Mouse (Mus musculus) embryo, embryonic 11 days (tissue): ENCODE data around the gene F10.

Experiments used
- DNase-seq: peaks from one replicate; pipeline ENCODE4 v3.0.0-alpha.2; 2015

The F10 gene

DNA sequence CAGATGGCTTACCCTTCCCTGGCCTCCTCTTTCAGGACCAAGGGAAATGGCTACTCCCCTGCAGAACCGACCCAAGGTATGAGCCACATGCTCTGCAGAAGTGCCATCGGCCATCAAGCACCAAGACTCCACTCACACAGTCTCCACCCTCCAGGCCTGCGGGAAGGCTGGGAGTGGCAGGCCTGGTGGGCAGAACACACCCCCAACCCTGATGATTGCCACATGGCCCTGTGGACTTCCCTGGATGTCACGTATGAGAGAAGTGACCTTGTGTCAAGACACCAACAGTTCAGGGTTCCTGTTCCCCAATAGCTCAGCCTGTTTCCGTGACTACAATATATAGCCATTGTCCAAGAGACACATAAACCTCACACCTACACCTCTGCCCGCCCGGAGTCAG lies at the start of gene F10:
Gene F10 (plus strand): TSS at position 294 of the 400 bp plus-strand sequence.
- no peak for DNase-seq

DNA sequence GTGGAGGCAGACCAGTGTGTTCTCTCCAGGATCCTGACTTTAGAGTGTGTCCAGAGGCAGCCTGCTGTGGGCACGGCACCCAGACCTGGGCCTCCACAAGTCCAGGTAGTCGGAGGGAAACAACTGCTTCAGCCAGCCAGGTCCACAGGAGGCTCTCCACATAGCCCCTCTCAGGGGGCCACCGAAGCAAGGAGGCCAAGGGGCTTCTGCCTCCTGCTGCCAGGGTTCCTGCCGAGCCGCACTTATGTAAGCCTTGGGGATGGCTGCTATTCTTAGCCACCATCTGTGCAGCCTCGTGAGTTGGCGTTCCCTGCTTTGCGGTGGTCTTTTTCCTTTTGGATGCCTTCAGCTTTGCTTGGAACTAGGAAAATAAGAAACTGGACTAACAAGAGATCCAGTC lies 49.5 kb upstream of the F10 start:
- no peak for DNase-seq

DNA sequence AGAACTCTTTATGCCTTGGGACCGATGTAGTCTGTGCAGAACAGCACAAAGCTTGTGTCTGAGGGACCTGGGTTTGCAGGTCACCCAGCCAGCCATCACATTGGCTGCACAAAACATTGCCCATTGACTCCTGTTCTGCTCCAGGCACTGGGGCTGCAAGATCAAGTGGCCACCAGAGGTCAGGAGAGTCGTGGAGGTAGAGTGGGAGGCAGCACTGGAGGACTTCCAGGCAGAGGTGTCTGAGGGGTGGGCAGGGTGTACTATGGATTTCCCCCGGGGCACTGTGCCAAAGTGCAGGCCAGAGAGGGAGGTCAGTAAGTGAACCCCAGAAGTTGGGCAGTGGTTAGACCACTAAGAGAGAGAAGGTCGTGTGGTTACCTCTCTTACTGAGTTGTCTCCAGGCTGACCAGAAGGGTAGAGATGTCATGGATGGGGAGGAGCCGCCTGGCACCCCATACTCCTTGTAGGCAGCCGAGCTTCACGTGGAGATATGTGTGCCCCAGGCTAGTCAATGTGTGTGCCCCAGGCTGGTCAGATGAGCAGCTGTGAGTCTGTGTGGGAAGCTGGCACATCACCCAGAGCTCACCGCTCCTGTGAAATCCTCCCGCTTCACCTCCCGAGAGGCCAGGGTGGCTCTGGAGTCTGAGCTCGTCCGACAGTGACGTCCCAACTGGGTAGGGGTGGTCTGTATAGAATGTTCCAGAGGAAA lies 48.2 kb upstream of the F10 start:
- DNase-seq = no peak

DNA sequence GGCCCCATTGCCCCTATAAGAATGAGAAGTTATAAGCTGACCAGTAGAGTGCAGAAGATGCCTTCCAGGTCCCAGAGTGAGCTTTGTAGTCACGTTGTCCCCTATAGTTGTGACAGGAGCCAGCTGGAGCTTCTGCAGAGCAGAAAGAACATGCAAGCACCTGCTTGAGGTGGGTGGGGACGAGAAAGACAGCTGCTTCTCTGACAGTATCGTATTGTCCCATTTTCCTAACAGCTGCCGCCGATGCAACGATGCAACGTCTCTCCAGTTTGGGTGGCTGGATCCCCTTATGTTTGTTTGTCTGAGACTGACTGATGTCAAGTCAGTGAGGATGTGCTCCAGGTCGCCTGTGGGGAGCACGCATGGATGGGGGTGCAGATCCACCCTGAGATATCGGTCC lies 45.7 kb upstream of the F10 start:
- DNase-seq = no peak

DNA sequence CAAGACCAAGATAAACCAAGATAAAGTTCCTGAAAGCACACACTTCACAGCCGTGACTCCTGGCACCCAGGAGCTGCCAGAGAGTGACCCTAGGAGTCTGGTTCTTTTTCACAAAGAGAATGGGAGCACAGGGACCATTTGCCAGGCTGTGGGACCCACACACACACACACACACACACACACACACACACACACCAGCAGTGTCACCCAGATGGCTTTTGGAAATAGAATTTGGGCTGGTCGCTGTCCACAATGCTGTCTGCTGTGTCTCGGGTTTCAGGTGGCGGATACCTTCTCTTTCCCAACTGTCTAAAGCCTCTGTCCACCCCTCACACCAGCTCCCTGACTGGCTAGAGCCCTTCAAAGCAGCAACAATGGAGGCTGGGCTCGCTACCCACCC lies 42.6 kb upstream of the F10 start:
- DNase-seq = no peak

DNA sequence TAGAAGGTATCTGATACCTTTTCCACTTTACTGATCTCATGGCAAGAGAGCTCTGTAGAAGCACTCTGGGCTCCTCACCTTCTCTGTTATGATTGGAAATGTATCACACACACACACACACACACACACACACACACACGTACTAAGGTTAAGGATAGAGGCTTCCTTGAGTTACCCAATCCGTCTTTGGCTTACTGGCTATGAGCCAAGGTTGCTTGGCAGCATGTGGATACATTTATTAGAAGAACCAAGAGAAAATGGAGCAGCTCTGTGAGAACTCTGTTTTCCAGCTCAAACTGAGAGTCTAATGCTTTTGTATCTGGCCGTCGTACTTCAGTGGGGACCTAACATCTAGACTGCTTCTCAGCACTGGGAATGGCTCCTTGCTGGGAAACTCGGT lies 41.6 kb upstream of the F10 start:
- DNase-seq = no peak

DNA sequence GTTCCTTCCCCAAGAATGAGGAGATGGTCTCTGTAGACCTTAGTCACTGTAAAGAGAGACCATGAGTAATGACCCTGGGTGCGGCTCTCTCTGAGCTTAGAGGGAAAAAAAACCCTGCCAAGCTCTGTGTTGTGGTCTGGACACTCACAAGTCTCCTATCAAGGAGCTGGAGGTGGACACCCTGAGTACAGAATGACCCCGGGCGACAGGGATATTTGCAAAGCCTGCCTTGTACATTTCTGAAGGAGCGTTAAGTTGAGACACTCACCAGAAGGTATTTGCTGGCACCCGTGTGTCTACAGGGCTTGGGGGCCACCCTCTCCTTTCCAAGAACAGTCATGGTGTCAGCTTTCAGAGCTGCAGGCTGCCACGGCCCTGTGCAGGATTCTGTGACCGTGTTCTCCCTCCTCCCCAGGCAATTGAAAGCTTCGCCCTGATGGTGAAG lies 40.3 kb upstream of the F10 start:
- peak; percentile 38 for DNase-seq

DNA sequence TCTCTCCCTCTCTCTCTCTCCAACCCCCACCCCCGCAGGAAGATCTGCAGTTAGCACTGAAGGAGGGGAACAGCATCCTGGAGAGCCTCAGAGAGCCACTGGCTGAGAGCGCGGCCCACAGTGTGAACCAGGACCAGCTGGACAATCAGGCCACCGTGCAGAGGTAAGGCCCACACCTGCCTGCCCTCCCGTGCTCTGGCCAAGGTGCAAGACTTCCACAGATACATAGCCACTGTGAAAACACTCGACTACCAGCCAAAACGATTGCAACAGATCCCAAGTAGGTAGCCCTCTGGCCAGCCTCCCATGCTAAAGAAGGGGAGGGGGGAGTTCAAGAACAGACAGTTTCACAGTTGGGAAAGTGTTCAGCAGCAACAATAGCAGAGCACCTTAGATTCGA lies 38.8 kb upstream of the F10 start:
- no peak for DNase-seq

DNA sequence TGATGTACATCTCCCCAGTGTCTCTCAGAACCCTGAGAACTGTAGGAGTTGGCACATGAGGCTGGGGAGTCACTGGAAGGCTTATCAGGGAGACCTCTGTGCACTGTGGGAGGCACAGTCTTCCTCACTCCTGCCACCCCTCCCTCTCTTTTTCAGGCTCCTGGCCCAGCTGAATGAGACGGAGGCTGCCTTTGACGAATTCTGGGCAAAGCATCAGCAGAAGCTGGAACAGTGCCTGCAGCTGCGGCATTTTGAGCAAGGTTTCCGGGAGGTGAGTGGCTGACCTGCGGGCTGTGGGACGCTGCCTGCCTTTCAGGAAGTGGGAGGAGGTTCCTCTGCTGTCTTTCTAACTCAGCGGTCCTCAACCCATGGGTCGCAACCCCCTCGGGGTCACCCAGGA lies 37.3 kb upstream of the F10 start:
- no peak for DNase-seq

DNA sequence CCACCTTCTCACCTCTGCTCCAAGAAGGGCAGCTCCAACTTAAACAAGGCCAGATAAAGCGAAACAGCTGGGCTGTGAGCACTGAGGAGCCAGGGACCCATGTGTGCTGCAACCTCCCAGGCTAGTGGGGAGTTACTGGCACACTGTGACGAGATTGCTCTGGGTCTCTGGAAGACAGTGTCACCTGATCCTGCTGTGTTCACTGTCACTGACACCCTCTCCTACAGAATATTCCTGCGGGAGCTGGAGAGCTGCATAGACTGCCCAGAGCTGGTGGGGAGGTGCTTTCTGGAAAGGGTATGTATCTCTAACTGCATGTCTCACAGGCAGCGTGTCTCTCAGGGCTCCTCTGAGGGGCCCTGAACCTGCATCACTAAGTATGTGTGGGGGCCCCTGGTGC lies 29.6 kb upstream of the F10 start:
- no peak for DNase-seq

DNA sequence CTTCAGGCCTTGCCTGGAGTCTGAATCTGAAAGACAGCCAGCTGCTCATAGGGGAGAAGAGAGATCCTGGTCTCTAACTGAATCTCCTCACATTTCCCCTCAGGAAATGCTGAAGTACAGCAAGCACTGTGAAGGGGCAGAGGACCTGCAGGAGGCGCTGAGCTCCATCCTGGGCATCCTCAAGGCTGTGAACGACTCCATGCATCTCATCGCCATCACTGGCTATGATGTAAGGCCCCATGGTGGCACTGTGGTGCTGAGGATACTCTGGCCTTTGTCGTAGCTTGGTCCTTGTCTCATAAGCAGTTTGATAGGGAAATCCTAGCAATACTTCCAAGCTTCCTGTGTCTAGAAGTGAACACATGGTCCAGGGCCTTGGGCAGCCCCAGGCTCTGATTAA lies 26.8 kb upstream of the F10 start:
- DNase-seq = no peak

DNA sequence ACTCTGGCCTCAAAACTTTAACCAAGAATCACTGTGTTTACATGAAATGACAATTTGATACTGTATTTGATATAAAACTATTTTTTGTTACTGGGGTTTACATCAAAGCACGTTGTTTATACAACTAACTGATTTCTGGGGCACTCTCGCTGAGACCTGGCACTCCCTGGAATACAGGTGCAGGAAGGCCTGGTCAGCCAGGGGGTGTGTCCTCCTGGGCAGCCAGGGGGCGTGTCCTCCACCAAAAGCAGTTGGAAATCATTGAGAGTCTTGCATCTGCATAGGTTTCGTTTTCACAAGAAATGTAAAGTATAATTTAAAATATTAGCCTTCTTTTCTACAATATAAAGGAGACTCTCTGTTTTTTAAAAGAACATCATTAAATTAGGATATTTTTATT lies 17.5 kb upstream of the F10 start:
- DNase-seq = no peak

DNA sequence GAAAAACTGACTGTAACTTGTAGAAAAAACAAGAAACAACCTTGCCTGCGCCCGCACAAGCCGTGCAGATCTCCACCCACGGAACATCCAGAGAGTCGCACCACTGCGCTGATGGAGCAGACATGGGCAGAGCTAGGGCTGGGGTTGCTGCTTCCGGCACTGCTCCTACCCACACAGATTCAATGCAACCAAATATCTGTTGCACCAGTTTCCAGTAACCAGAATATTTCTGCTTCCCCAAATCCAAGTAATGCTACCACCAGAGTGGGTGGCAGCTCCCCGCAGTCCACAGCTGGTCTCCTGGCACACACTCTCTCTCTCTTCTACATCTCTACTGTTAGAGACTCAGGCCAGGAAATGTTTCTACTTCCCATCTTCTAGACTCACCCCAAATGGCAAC lies 15.3 kb upstream of the F10 start:
- DNase-seq = no peak

DNA sequence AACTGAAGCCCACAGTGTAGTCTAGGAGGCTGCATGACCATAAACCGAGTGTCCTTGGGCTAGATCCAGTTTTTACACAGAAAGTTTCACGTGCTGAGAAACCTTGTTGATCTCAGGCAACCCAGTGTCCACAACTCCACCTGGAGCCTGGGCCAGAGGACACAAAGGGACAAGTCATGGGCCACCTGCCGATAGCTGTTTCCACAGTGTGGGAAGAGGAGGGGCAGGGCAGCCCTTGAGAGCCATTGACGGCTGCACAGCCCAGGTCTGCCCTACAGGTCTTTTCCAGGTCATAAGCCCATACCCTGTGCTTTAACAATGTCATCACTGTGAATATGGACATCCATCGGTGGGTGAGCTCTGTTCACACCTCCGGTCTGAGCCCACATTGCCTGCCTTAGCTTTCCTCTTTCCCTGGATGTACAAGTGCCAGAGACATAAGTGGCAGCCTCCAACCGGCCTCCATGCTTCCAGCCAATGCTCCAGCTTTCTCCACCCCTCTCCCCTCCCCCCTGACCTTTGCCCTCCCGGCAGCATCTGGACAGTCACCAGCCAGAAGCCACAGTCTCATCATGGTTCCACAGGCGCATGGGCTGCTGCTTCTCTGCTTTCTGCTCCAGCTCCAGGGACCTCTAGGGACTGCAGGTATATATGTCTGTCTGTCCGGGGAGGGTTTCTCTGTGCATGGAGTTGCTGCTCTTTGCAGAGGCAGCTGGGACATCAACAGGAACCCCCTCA lies 11.5 kb upstream of the F10 start, which contains the start of gene F7:
Gene F7 (plus strand): TSS at position 548 of the 738 bp plus-strand sequence.
- DNase-seq = peak; percentile 36

DNA sequence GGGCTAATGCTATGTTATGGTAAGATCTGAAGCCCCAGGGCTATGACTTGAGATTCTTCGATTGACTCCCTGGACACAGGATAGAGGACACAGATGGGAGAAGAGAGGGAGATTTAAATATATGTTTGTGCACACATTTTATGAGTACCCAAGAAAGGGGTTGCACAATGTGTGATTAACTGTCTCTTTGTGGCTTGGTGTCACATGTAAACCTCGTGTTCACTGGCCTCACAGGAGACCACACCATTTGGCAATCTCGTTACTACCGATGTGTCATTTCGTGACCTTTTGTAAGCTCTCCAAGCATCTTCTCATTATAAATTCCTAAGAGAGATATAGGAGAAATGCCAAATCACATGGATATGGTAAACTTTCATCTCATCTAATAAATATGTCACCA lies 9.5 kb upstream of the F10 start:
- DNase-seq = no peak

DNA sequence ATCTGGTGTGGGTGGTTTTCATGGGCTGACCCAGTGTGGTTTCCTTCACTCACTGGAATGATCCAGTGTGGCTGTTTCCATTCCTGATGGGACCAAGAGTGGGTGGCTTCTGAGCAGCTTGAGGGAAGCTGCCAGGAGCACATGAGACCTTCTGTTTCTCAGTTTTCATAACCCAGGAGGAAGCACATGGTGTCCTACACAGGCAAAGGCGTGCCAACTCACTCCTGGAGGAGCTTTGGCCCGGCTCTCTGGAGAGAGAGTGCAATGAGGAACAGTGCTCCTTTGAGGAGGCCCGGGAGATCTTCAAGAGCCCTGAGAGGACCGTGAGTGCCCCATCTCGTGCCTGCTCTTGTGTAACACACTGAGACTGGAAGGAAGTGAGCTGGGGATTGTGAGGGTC lies 8.6 kb upstream of the F10 start:
- no peak for DNase-seq

DNA sequence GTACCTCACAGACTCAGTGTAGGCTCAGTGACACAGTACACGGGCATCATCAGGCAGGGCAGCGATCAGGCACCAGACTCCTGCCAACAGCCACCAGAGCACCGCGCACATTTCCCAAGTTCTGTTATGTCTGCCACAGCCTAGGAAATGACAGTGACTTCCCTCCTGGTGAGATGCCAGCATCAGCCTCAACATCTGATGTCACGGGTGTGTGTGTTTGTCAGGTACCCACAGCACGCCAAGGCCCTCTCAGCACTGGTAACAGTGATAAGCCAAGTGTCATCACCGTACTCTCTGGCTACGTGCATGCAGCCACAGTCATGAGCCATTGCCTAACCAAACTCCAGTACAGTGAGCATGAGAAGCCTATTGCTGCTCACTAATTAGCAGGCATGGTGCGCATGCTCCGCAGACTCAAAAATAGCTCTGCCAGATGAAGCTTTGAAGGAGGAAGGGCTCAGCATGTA lies 729 bp upstream of the F10 start:
- no peak for DNase-seq

DNA sequence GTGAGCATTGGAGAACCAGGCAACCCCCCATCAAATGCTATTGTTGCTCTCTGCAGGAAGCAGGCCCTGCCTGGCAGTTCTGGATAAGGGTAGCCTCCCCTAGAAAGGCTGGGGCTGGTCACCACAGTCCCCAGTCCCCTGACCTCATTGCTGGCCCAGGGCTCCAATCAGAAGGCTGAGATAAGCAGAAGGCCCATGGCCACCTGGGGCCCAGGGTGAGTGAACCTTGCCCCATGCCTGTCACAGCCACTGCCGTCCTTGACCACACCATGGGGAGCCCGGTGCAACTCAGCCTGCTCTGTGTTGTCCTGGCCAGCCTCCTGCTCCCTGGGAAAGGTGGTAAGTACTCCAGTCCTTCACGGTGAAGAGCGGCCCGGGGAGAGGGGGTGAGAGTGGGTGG lies 461 bp downstream of the F10 start:
- DNase-seq = no peak

DNA sequence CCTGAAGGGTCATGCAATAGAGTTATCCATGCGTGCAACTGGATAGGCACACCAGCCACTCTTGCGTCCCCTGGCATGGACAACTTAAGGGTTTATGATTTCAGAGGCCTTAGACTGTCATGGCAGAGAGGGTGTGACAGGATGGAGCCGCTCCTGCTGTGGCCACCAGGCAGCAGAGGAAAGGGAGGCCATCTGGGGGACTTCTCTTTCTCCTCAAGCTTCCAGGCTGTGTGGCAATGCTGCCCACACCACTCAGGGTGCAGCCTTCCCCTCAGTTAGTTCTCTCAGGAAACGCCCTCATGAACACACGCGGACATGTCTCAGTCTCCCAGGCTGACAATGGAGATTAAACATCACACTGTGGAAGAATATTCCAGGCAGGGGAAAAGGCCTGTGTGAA lies 1.9 kb downstream of the F10 start:
- no peak for DNase-seq

DNA sequence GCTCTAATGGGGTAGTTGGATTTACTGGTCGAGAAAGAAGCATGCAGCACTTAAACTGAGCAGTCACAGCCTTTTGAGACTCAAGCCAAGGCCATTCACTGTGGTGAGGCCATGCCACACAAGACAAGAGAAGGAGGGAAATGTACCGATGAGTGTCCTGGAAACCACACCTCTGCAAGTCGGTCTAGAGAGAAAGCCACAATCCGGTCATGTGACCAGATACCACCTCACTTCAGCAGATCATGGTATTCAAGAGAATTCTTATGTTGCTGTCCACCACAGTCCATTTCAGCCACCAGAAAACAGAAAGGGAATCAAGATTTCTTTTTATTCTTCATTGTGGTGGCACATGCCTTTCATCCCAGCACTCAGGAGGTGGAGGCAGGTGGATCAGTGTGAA lies 4.4 kb downstream of the F10 start:
- no peak for DNase-seq

DNA sequence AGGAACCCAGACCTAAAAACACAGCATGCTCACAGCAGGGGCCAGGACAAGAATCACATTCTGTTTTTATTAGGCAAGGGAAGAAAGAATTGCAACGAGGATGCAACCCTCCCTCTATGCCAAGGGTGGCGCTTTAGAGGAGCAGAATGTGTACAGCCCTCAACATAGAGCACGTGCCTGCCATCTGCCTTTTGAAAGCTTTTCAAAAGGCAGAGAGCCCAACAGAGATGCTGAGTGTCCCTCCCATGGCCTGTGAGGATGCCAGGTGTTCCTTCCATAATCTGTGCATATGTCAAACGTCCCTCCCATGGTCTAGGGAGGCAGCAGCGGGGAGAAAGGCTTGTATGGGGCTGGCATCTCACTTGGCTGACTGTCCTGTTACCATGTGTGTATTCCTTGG lies 10.5 kb downstream of the F10 start:
- no peak for DNase-seq

DNA sequence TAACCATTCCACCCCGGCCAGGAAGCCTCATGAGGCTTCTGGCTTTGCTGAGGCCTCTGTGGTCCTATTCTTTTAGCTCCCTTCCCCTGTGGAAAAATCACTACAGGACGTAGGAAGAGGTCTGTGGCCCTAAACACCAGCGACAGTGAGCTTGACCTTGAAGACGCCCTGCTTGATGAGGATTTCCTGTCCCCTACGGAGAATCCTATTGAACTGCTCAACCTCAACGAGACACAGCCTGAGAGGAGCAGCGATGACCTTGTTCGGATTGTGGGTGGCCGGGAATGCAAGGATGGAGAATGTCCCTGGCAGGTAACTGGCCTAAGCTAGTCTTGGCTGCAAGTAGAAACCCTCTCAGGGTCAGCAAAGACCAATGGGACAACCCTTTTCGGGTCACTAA lies 13.4 kb downstream of the F10 start:
- DNase-seq = no peak

DNA sequence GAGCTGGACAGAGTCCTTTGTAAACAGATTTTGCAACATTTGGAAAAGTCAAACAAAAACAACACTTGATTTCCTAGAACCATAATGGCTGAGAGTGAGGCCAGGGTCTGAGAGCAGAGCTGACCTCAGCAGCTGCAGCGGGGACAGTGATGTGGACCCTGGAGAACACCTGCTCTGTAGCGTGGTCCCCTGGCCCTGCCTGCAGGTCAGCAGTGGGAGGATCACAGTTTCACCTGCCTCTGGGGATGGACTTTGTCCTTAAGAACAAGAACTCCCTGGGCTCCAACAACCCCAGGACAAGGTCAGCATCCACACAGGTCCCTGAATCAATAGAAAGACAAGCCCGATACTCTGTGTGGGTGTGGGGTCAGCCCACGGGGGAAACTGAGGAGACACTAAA lies 20.2 kb downstream of the F10 start:
- no peak for DNase-seq

DNA sequence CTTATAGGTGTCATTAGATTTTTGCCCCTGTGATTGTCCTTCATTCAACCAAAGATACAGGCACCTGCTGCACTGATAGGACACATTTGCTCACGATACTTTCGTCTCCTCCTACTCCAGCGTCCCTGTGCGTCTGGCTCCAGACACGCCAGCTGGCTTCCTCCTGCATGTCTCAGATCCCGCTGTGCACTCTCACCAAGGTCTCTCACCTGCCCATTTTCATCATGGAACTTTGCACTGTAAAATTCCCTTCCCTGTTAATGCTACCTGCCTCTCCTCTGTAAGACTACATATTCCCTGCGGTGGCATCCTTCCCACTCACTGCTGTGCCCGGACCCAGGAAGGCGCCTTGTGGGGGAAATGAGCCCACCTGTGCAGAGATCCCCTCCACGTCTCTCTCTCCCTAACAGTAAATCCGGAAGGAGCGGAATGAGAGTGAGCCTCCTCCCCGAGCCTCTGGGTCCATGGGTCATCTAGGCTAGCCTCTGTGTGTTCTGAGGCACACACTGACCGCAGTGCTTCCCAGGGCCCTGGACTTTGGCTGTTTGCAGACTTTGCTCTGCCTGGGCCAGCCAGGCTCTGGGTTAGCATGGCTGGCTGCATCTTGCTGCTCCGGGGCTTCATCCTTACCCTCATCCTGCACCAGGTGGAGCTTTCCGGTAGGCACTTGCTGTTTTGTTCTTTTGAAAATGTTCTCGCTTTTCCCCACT lies 23.5 kb downstream of the F10 start, which contains the start of gene Proz:
Gene Proz (plus strand): TSS at position 474 of the 710 bp plus-strand sequence.
- DNase-seq = no peak
